In genomic region chr3:153906136-153906871, GRCm38 (mm10) we compare ENCODE assay signal across 11 mouse cellular contexts. TPM values are rescaled to one million over a fixed set of nuclear protein-coding genes. Genes with fewer than 3 reads are reported as not detected.
DNase-seq lines count a peak whose midpoint lies in the region; ATAC-seq and TF ChIP-seq lines count a peak whose summit lies in the region.
"Had no signal": no experiment of that assay in that cellular context is flagged by ENCODE, and none has a peak within 500 bp of the region (broad histone marks: within the 10 kb centered on the region; RNA-seq: fewer than 3 reads in every experiment).

TSS of gene Msh4 (minus strand) at chr3:153906138.

- H3K4me2 ChIP-seq in heart, postnatal 0 days (ENCODE audit: low read depth, low read length) = no peak within 1 kb of the TSS
- H3K4me2 ChIP-seq in heart, embryonic 12.5 days = no peak within 1 kb of the TSS
- no peak within 1 kb of the TSS for H3K4me2 ChIP-seq in midbrain, embryonic 12.5 days (replicated peaks)
- H3K4me2 ChIP-seq in midbrain, embryonic 13.5 days (replicated peaks) = no peak within 1 kb of the TSS
- H3K4me2 ChIP-seq in embryonic facial prominence, embryonic 14.5 days (ENCODE audit: low read depth, low read length) = no peak within 1 kb of the TSS
- no peak within 1 kb of the TSS for H3K4me2 ChIP-seq in neural tube, embryonic 15.5 days
- H3K4me2 ChIP-seq: limb, embryonic 12.5 days had no signal

- H3K36me3 ChIP-seq in heart, postnatal 0 days (replicated peaks; ENCODE audit: control insufficient read depth, insufficient read depth, low read length) = peaks cover 81% of the 10 kb centered on the region
- peaks cover 80% of the 10 kb centered on the region for H3K36me3 ChIP-seq in heart, embryonic 12.5 days
- peaks cover 78% of the 10 kb centered on the region for H3K36me3 ChIP-seq in midbrain, embryonic 12.5 days
- peaks cover 76% of the 10 kb centered on the region for H3K36me3 ChIP-seq in midbrain, embryonic 13.5 days
- H3K36me3 ChIP-seq in embryonic facial prominence, embryonic 14.5 days (ENCODE audit: control insufficient read depth, insufficient read depth, low read length) = peaks cover 79% of the 10 kb centered on the region
- H3K36me3 ChIP-seq in neural tube, embryonic 15.5 days = peaks cover 70% of the 10 kb centered on the region

- no peaks in the 10 kb centered on the region for H3K27me3 ChIP-seq in heart, postnatal 0 days (ENCODE audit: control insufficient read depth, insufficient read depth, low read length)
- H3K27me3 ChIP-seq in heart, embryonic 12.5 days (replicated peaks) = no peaks in the 10 kb centered on the region
- H3K27me3 ChIP-seq in midbrain, embryonic 12.5 days = no peaks in the 10 kb centered on the region
- H3K27me3 ChIP-seq in midbrain, embryonic 13.5 days = no peaks in the 10 kb centered on the region
- H3K27me3 ChIP-seq in embryonic facial prominence, embryonic 14.5 days (replicated peaks; ENCODE audit: control insufficient read depth, insufficient read depth, low read length) = no peaks in the 10 kb centered on the region
- H3K27me3 ChIP-seq in neural tube, embryonic 15.5 days (replicated peaks) = no peaks in the 10 kb centered on the region
- H3K27me3 ChIP-seq: limb, embryonic 12.5 days had no signal

- H3K4me3 ChIP-seq in heart, postnatal 0 days (ENCODE audit: low read depth, low read length) = no peak within 1 kb of the TSS
- no peak within 1 kb of the TSS for H3K4me3 ChIP-seq in heart, embryonic 12.5 days
- no peak within 1 kb of the TSS for H3K4me3 ChIP-seq in midbrain, embryonic 12.5 days
- no peak within 1 kb of the TSS for H3K4me3 ChIP-seq in midbrain, embryonic 13.5 days (replicated peaks)
- H3K4me3 ChIP-seq in embryonic facial prominence, embryonic 14.5 days (ENCODE audit: low read depth, low read length) = no peak within 1 kb of the TSS
- H3K4me3 ChIP-seq in neural tube, embryonic 15.5 days (replicated peaks) = no peak within 1 kb of the TSS
- H3K4me3 ChIP-seq: limb, embryonic 12.5 days; myocyte had no signal

- H3K9me3 ChIP-seq in heart, postnatal 0 days (replicated peaks; ENCODE audit: control insufficient read depth, low read length) = no peaks in the 10 kb centered on the region
- no peaks in the 10 kb centered on the region for H3K9me3 ChIP-seq in heart, embryonic 12.5 days (replicated peaks)
- no peaks in the 10 kb centered on the region for H3K9me3 ChIP-seq in midbrain, embryonic 12.5 days
- no peaks in the 10 kb centered on the region for H3K9me3 ChIP-seq in midbrain, embryonic 13.5 days
- no peaks in the 10 kb centered on the region for H3K9me3 ChIP-seq in embryonic facial prominence, embryonic 14.5 days (ENCODE audit: control insufficient read depth, low read length)
- no peaks in the 10 kb centered on the region for H3K9me3 ChIP-seq in neural tube, embryonic 15.5 days (replicated peaks)
- H3K9me3 ChIP-seq: limb, embryonic 12.5 days had no signal

- ATAC-seq in heart, postnatal 0 days (ENCODE audit: insufficient read depth, low read depth) = no peak
- ATAC-seq in heart, embryonic 12.5 days (ENCODE audit: insufficient number of reproducible peaks, low FRiP score) = no peak
- peak; percentile 55; the same call in 1 of the 2 replicates for ATAC-seq in midbrain, embryonic 12.5 days (ENCODE audit: low FRiP score, low read depth)
- ATAC-seq in midbrain, embryonic 13.5 days = no peak
- 0 out of 2 replicates have a peak, but pooled peaks have one; percentile 28 for ATAC-seq in embryonic facial prominence, embryonic 14.5 days (ENCODE audit: low read depth)
- 0 out of 2 replicates have a peak, but pooled peaks have one; percentile 14 for ATAC-seq in neural tube, embryonic 15.5 days (ENCODE audit: low FRiP score)

- TF ChIP-seq EP300 in heart, postnatal 0 days (IDR thresholded peaks at IDR 0.05; ENCODE audit: low read depth) = no peak

- DNase-seq in heart, postnatal 0 days (ENCODE audit: low spot score) = no peak
- DNase-seq in embryonic facial prominence, embryonic 14.5 days (ENCODE audit: low spot score) = no peak
- DNase-seq in left cerebral cortex, adult 8-10 months (ENCODE audit: low spot score in 2 of 2) = no peak
- no peak for DNase-seq in left cerebral cortex, adult 11 months (ENCODE audit: low spot score)

- TF ChIP-seq CTCF in heart, postnatal 0 days (IDR thresholded peaks at IDR 0.05; ENCODE audit: low read depth) = no peak

- WGBS in heart, postnatal 0 days = 71% methylated on average over 9 of the region's 9 CpGs
- WGBS in heart, embryonic 12.5 days = 81% methylated on average over 9 of the region's 9 CpGs
- 84% methylated on average over 9 of the region's 9 CpGs for WGBS in midbrain, embryonic 12.5 days
- 85% methylated on average over 9 of the region's 9 CpGs for WGBS in midbrain, embryonic 13.5 days
- WGBS in embryonic facial prominence, embryonic 14.5 days = 78% methylated on average over 9 of the region's 9 CpGs
- 85% methylated on average over 9 of the region's 9 CpGs for WGBS in neural tube, embryonic 15.5 days

- H3K27ac ChIP-seq in heart, postnatal 0 days (ENCODE audit: low read depth) = peak within 1 kb of the TSS; percentile 37; the same call in 1 of the 2 replicates
- no peak within 1 kb of the TSS; the same call in 1 of the 2 replicates for H3K27ac ChIP-seq in heart, embryonic 12.5 days (ENCODE audit: poor library complexity, severe bottlenecking)
- no peak within 1 kb of the TSS for H3K27ac ChIP-seq in midbrain, embryonic 12.5 days (replicated peaks)
- no peak within 1 kb of the TSS for H3K27ac ChIP-seq in midbrain, embryonic 13.5 days
- no peak within 1 kb of the TSS for H3K27ac ChIP-seq in embryonic facial prominence, embryonic 14.5 days (replicated peaks; ENCODE audit: low read depth, low read length)
- H3K27ac ChIP-seq in neural tube, embryonic 15.5 days (replicated peaks) = no peak within 1 kb of the TSS
- H3K27ac ChIP-seq: limb, embryonic 12.5 days had no signal

- peaks cover 30% of the 10 kb centered on the region for H3K4me1 ChIP-seq in heart, postnatal 0 days (ENCODE audit: control insufficient read depth, insufficient read depth)
- peaks cover 43% of the 10 kb centered on the region for H3K4me1 ChIP-seq in heart, embryonic 12.5 days (replicated peaks)
- H3K4me1 ChIP-seq in midbrain, embryonic 12.5 days = peaks cover 33% of the 10 kb centered on the region
- H3K4me1 ChIP-seq in midbrain, embryonic 13.5 days (replicated peaks) = peaks cover 37% of the 10 kb centered on the region
- peaks cover 13% of the 10 kb centered on the region for H3K4me1 ChIP-seq in embryonic facial prominence, embryonic 14.5 days (ENCODE audit: control insufficient read depth, insufficient read depth, low read length)
- H3K4me1 ChIP-seq in neural tube, embryonic 15.5 days = peaks cover 34% of the 10 kb centered on the region

- no peak within 1 kb of the TSS for H3K9ac ChIP-seq in heart, postnatal 0 days (replicated peaks; ENCODE audit: low read depth, low read length)
- H3K9ac ChIP-seq in heart, embryonic 12.5 days = no peak within 1 kb of the TSS
- H3K9ac ChIP-seq in midbrain, embryonic 12.5 days (replicated peaks) = no peak within 1 kb of the TSS
- H3K9ac ChIP-seq in midbrain, embryonic 13.5 days (replicated peaks) = no peak within 1 kb of the TSS
- H3K9ac ChIP-seq in embryonic facial prominence, embryonic 14.5 days (ENCODE audit: low read depth, low read length) = no peak within 1 kb of the TSS
- no peak within 1 kb of the TSS for H3K9ac ChIP-seq in neural tube, embryonic 15.5 days (replicated peaks)
- H3K9ac ChIP-seq: limb, embryonic 12.5 days had no signal

RNA-seq across cellular contexts. Expression of gene Msh4, which starts in this region (rescaled TPM):
- total RNA-seq in heart, postnatal 0 days (2014; rRNA removed; ENCODE audit: low replicate concordance) = not detected in 2 replicates
- 0.07 TPM in 2 replicates for polyA plus RNA-seq in heart, postnatal 0 days (2015; fragmentation: Nextera tagmentation; extraction: Ambion mirVana)
- polyA plus RNA-seq in heart, embryonic 12.5 days (2016; fragmentation: Nextera tagmentation; extraction: Ambion mirVana) = 0.05 TPM in 1 of 2 replicates, not detected in the other
- 0.07 and 0.14 TPM in 2 replicates for polyA plus RNA-seq in midbrain, embryonic 12.5 days (2016; fragmentation: Nextera tagmentation; extraction: Ambion mirVana)
- polyA plus RNA-seq in midbrain, embryonic 13.5 days (2015; fragmentation: Nextera tagmentation; extraction: Ambion mirVana) = 0.13 and 0.14 TPM in 2 replicates
- 0.06 TPM in 1 of 2 replicates, not detected in the other for polyA plus RNA-seq in embryonic facial prominence, embryonic 14.5 days (2014; fragmentation: Nextera tagmentation; extraction: Ambion mirVana)
- 0.13 and 0.29 TPM in 2 replicates for polyA plus RNA-seq in neural tube, embryonic 15.5 days (2015; fragmentation: Nextera tagmentation; extraction: Ambion mirVana)
- total RNA-seq in left cerebral cortex, adult 8-10 months (2022) = under 1 TPM; 0.15 to 0.68 (median 0.28) TPM
- polyA plus RNA-seq: adrenal gland, adult 2 months had no signal

Comparison
In these comparisons a context has a peak if more than half of its experiments do, and no peak if none do; other contexts are left out.
1. Peak in ATAC-seq in midbrain, embryonic 12.5 days; RNA of the gene not detected or under 1 TPM.
2. Peak in ATAC-seq in embryonic facial prominence, embryonic 14.5 days; RNA of the gene not detected or under 1 TPM.
3. Peak in ATAC-seq in neural tube, embryonic 15.5 days; RNA of the gene not detected or under 1 TPM.